Mouse (Mus musculus) skeletal muscle tissue, adult 2 months (tissue): Measurements from ENCODE around the gene Zfp518a.

Experiments used
- DNase-seq: peaks from one replicate; pipeline ENCODE4 v3.0.0-alpha.2; 2012; ENCODE audit warnings: low read depth, low spot score

The Zfp518a gene

GRCm38 (mm10) chr19:40894519-40895392 lies at the start of gene Zfp518a:
TSS of gene Zfp518a (plus strand) at chr19:40894705.
- DNase-seq, result peak; percentile 87

- DNase-seq, result no peak
Measured at GRCm38 (mm10) chr19:40844731-40845130, 49.8 kb upstream of the Zfp518a start.

GRCm38 (mm10) chr19:40849391-40849790 lies 45.1 kb upstream of the Zfp518a start:
- DNase-seq, result no peak

DNA sequence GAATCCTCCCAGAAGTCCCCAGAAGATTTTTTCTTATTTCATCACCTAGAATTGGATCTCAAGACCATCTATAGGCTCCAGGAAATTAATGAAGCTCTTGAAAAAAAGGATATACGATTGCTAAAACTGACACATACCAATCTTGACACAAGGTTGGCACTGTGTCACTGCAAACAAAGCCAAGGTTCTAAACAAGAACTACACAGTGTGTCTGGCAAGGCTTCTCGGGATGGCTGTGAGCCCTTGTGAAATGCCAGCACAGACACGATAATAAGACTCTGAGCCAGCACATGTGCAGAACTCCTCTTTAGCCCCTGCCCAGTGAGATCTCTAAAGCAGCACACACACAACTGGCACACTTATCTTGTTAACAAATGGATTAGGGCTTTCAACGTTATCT lies 35.0 kb upstream of the Zfp518a start:
- DNase-seq, result no peak

GRCm38 (mm10) chr19:40868284-40868683 lies 26.2 kb upstream of the Zfp518a start:
- no peak for DNase-seq

GRCm38 (mm10) chr19:40869425-40870105 lies 24.9 kb upstream of the Zfp518a start:
- no peak for DNase-seq

GRCm38 (mm10) chr19:40872955-40873665 lies 21.4 kb upstream of the Zfp518a start:
- peak; percentile 93 for DNase-seq

DNA sequence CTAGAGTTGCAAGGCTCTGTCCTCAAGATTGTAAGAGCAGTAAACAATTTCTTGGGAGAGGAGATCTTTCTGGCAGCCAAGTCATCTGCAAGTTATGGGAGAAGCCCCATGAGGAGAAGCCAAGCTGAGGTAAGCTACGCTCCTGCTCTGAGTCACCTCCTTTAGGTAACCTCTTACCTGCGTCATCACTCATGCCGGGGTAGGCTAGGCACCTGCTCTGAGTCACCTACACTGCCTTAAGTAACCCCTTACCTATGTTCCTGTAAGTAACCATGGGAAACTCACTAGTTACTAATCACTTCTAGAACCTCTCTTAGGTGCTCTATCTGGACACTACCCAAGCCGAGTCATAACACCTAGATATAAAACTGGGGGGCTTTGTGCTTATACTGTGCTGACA lies 12.8 kb upstream of the Zfp518a start:
- DNase-seq, result no peak

DNA sequence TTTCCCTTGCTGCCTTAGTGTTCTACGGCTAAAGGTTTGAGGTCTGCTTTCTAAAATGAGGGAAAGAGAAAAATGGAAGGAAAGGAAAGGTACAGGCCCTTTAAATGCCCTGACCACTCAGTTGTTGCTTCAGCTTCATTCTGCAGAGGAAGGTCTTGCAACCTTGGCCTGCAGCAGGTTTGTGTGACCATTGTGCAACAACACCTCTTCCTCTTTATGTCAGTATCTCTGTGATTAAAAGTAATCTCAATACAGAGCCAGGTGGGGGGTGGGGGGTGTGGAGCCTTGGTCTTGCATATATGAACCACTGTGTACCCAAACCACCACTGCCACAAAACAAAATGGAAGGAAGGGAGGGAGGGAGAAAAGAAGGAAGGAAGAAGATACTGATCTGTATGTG lies 5.6 kb upstream of the Zfp518a start:
- no peak for DNase-seq

DNA sequence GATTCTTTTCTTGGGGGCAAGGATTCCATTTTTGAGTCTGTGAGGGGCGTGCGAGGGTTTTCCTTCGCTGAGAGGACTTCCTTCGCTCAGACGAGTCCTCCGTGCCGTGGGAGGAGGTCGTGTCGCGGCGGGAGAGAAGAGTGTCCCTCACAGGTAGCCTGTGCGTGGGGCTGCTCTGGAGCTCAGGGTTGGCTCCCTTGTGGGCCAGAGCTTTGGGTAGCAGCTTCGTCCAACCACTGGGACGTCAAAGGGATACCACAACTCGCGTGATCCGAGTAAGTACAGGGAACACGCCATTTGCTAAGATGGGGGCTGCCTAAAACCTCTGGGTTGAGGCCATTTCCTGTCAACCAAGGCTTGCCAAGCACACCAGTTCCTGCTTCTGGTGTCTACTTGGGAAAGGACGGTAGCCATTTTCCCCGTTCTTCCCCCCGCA lies 416 bp upstream of the Zfp518a start:
- DNase-seq, result no peak

- peak; percentile 2 for DNase-seq
Measured at GRCm38 (mm10) chr19:40895393-40895703, 843 bp downstream of the Zfp518a start.

- no peak for DNase-seq
Measured at GRCm38 (mm10) chr19:40931581-40932369, 37.3 kb downstream of the Zfp518a start.

GRCm38 (mm10) chr19:40935376-40935775 lies 40.9 kb downstream of the Zfp518a start:
- no peak for DNase-seq

GRCm38 (mm10) chr19:40936038-40936437 lies 41.5 kb downstream of the Zfp518a start:
- no peak for DNase-seq

- DNase-seq, result no peak
Measured at GRCm38 (mm10) chr19:40943552-40943951, 49.0 kb downstream of the Zfp518a start.

DNA sequence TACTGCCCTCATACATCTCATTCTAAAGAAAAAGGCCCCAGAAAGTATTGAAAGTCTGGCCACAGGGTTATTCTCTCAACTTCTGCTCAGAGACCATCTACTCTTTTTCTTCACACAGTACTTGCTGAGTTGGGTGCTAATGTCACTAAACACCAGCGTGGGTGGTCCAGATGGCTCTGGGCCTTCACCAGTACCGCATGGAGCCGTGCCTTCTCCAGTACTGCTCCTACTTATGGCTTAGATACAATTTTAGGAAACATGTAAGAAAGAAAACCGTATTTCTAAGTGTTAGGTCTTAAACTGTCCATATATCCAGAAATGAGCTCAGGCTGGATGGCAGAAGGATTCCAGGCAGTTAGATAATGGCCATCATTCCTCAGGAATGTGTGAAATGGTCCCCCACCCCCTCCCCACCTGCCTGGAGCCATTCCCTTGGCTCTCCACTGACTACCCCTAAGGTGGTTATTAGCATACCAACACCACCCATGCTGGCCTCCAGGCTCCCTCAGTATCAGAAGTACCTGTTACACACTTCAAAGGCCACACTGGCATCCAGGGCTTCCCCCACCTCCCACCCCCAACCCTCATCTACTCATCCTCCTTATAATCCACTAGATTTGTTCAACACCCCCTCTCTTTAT lies 52.6 kb downstream of the Zfp518a start:
- no peak for DNase-seq

DNA sequence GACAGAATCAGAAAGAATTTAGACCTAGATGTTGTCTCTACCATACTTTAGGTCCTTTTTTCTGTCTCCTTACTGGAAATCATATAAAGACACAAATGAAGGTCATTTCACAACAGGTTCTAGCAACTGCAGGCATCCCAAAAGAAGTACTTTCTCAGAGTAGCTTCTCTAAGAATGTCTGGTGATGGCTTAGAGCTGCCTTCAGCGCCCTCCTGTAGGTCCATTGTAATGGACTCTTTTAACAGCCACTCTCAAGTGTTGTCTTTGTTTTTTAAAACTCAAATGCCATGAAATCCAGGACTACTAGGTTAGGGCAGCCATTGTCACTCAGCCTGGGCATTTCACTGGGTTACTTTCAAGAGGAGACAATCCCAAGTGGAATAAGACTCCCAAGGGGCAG lies 64.5 kb downstream of the Zfp518a start:
- DNase-seq, result no peak

- DNase-seq, result peak; percentile 27
Measured at GRCm38 (mm10) chr19:40962988-40963387, 68.5 kb downstream of the Zfp518a start.

- DNase-seq, result no peak
Measured at GRCm38 (mm10) chr19:40964367-40964891, 69.9 kb downstream of the Zfp518a start.

- DNase-seq, result no peak
Measured at GRCm38 (mm10) chr19:40964936-40965850, 70.7 kb downstream of the Zfp518a start.
